Mouse (Mus musculus): ENCODE results near the gene Prdm2.

The Prdm2 gene

DNA sequence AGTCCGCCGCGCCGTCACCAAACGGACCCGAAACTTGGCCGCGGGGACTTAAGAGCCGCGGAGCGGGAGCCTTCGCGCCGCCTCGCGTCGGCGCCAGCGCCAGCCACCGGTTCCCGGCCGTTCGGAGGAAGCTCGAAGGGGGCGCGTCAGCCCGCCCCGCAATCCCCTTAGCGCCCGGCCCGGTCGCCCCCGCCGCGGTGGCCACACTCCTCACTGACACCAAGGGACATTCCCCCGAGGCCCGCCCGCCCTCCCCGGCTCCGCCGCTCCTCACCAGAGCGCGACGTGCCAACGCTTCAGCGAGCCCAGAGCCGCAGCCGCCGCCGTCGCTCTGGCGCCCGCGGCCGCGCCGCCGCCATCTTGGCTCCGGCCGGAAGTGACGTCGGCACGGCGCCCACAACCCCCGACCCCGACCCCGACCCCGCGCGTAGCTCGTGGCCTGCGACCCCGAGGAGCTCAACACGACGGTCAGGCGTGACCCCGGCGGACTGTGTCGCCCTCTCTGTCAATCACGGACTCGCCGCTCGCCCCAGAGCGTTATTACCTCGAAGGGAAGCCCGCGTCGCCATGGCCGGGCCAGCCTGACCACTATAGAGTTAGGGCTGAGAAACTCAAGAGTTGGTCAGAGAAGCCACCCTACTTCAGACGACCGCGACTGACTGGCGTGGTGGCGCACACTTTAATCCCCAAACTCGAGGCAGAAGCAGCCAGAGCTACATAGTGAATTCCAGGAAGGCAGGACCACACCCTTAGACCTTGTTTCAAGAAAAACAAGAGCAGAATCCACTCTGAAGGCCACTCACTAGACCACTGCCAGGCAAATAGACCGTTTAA lies at the start of gene Prdm2:
Prdm2 (minus strand) TSS at position 655 of the 834 bp plus-strand sequence.
- DNase-seq (ENCODE audit: low read depth in 1 of 2, low spot score in 2 of 2), result peak in 1 of 2 experiments; percentile 45

DNA sequence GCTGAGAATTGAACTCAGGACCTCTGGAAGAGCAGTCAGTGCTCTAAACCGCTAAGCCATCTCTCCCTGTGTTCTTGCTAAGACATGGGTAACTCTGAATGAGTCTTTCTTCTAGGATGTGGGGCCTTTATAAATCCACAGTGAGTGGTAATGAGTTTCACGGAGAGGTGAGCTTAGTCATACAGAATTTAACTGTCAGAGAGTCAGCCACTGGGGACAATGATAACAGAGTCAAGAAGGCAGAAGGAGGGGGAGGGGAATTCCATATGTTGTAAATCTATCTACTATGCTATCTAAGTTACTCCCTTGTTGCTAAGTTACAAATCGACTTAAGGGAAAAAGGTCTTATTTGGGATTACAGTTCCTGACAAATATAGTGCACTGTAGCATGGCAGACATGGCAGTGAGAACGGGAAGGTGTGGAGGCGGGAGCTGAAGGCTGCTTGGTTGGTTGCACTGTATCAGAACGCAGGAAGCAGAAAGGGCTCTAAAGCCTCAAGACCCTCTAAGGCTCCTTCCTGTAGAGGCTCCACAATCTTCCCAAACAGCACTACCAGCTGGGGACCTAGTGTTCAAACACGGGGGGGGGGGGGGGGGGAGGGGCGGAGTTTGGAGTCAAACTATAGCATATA lies 47.0 kb upstream of the Prdm2 start:
- DNase-seq (ENCODE audit: low read depth in 1 of 2, low spot score in 2 of 2), result no peak

DNA sequence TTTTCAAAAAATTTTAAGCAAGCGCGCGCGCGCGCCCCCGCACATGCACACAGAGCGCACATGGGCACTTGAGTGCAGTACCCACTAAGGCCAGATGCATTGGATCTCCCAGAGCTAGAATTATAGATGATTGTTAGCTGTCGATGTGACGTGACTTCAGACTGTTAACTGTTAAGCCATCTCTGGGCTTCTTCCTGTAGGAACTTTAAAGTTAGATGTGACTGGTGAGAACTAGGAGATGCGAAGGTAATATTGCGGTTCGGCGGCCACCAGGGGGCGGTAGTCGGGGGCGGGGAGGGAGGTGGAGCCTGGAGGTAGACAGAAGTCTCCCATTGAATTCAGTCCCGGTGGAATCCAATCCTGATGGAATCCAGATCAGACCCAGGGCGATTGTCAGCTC lies 45.7 kb upstream of the Prdm2 start:
- peak in 1 of 2 experiments; percentile 44 for DNase-seq (ENCODE audit: low read depth in 1 of 2, low spot score in 2 of 2)

DNA sequence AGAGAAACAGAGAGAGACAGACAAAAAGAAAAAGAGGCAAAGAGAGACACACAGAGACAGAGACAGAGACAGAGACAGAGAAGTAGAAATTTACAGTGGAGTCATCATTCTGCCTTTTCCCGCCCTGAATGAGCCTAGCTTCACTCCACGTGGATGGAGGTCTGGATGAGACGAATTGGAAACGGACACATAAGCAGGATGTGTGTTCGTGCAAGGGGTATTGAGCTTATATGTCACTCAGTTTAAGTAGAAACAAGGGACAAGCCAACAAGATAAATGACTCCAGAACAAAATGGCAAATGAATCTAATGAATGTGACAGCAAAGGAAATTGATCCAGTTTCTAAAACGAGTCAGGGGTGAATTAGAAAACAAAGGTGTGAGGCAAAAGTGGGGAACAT lies 45.2 kb upstream of the Prdm2 start:
- DNase-seq (ENCODE audit: low read depth in 1 of 2, low spot score in 2 of 2), result no peak

DNA sequence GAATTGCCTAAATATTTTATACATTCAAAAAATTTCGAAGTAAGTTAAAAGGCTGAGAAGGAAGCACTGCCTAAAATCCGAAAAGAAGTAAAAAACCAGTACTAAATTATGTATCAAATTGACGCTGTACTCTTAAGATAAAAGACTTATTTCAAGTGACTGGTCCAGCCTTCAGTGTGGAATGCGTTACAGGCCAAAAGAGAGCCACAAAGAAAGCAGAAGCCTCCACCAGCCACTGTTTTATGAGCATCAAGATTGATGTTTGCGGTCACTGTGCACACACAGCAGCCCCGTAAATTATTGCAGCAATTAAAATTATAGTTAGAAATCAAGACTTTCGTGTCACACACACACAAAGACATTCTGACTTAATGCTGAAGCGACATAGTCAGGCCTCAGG lies 42.7 kb upstream of the Prdm2 start:
- DNase-seq (ENCODE audit: low read depth in 1 of 2, low spot score in 2 of 2), result no peak

DNA sequence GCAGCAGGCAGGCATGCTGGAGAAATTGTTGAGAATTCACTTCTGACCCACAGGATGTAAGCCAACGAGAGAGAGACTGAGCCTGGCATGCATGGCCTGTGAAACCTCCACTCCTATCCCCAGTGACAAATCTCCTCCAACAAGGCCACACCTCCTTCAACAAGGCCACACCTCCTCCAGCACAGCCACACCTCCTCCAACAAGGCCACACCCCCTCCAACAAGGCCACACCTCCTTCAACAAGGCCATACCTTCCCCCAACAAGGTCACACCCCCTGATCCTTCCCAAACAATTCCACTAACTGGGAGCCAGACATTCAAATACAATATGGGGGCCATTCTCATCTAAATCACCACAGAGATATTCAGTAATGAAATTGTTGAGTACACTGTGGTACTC lies 40.6 kb upstream of the Prdm2 start:
- DNase-seq (ENCODE audit: low read depth in 1 of 2, low spot score in 2 of 2), result no peak

DNA sequence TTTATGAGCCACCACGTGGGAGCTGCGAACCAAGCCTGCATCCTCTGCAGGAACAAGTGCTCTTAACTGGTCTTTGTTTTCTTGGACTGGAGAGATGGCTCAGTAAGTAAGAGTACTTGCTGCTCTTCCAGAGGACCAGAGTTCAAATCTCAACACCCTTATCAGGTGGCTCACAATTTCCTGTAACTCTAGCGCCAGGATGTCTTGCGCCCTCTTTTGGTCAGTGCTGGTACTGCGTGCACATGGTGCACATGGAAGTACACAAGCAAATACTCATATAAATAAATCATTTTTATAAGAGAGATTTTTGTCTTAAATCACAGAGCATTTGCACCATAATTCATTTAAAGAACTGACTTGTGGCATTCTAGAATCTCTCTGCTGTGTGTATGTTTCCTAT lies 35.3 kb upstream of the Prdm2 start:
- no peak for DNase-seq (ENCODE audit: low read depth in 1 of 2, low spot score in 2 of 2)

DNA sequence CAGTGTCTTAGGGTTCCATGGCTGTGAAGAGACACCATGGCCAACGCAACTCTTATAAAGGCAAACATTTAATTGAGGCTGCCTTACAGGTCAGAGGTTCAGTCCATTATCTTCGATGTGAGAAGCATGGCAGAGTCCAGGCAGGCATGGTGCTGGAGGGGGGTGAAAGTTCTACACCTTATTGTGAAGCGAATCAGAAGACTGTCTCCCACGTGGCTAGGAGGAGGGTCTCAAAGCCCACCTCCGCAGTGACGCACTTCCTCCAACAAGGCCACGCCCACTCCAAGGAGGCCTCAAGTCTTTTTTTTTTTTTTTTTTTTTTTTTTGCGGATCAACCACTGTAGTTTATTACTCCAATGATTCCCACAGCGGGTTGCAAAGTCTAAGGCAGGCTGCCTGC lies 28.5 kb upstream of the Prdm2 start:
- DNase-seq (ENCODE audit: low read depth in 1 of 2, low spot score in 2 of 2), result no peak

DNA sequence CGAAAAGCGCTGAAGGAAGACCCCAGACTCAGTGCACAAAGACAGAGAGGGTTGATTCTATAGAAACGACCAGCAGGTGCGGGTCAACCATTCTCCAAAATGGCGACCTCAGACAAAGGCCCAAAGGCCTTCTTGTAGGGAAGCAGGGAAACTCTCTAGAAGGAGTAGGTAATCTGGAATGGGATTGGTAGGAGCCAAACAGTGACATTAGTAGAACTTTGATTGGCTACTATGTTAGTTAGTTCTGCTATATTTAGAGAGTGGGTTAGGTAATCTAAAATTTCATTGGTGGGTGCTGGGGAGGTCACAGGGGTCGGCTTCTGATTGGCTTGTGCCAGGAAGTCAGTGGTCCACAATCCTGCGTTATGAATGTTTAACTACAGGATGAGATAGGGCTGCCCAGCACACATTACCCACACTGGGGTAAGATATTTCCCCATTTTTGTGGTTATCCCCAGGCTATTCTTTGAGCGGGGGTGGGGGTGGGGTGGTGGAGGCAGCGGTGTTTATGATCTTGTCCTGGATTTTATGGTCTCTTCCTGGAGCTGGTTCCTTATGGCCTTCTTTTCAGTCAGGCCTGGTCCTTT lies 26.9 kb upstream of the Prdm2 start:
- no peak for DNase-seq (ENCODE audit: low read depth in 1 of 2, low spot score in 2 of 2)

DNA sequence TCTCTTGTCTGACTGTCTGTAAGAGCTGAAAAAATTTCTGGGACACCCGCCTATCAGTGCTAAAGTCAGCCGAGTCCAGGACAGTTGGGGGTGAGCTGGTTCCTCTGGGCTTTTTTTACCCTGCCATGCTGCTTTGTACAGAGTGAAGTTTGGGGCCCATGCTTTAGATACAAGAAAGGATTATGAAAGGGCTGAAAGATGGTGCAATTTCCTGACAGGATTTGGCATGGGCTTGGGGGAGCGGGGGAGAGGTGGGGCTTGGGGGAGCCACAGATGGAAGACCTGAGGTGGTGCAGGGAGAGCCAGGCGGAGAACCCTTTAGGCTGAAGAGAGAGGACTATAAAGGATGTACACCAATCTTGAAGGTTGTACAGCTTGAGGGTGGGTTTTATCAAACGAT lies 26.3 kb upstream of the Prdm2 start:
- no peak for DNase-seq (ENCODE audit: low read depth in 1 of 2, low spot score in 2 of 2)

DNA sequence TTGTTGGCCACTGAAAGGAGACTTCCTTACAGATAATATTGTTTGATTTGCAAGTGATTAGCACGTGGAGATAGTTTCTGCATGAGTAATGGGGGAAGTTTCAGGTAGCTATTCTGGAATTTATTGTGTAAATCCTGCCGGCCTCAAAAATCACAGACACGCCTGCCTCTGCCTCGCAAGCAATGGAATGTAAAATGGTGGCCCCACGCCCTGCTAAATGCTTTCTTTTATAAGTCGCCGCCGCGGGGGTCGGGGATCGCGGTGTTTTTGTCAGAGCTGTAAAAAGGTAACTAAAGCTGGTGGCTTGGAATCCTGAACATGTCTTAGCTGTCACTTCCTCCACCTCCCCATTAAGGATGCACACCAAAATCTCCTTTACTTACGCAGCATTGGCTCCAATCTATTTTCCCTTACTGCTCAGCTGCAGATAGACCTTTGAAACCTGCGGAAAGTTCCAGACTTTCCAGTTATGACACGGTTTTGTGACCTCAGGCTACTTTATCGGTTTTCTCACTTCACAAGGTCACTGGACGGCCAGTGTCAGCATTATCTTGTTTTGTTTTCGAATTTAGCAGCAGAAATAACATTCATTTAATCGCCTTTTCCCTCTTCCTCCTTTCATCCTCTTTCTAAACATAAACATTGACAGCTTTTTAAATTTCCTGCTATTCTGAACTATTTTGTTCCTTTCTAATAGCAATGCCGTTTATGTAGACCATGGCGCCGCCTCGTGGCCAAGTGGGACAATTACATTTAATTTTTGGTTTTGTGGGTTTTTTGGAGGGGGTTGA lies 25.6 kb upstream of the Prdm2 start:
- DNase-seq (ENCODE audit: low read depth in 1 of 2, low spot score in 2 of 2), result no peak

DNA sequence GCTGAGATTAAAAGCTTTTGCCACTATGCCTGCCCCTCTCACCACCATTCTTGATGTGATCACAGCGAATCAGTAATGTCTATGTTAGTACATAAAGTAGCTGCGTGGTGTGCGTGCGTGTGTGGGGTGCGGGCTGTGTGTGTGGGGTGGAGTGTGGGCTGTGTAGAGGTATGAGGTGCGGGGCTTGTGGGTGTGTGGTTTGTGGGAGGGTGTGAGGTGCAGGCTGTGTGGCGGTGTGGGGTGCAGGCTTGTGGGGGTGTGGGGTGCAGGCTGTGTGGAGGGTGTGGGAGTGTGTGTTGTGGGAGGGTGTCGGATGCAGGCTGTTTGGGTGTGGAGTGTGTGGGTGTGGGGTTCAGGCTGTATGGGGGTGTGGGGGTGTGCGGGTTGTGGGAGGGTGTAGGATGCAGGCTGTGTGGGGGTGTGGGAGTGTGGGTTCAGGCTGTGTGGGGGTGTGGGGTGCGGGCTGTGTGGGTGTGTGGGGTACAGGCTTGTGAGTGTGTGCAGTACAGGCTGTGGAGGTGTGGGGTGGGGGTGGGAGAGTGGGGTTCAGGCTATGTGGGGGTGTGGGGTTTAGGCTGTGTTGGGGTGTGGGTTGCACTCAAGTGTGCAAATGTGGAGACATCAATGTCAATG lies 19.1 kb upstream of the Prdm2 start:
- no peak for DNase-seq (ENCODE audit: low read depth in 1 of 2, low spot score in 2 of 2)

DNA sequence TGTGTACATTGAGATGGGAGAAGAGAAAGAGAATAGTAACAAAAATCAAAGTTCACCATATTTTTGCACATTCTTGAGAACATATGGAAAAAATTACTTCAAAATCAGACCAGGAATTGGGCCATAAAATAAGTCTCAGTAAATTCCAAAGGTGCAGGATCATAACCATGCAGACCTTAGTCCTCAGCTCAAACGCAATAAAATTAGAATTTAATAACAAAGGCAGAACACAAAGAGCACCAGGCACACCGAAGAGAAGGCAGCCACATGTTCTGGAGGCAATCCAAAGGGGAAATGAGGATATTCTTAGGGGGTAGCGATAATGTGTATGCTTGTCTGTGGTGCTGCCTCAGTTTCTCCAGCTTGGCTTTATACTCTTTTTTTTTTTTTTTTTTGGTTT lies 18.3 kb upstream of the Prdm2 start:
- no peak for DNase-seq (ENCODE audit: low read depth in 1 of 2, low spot score in 2 of 2)

DNA sequence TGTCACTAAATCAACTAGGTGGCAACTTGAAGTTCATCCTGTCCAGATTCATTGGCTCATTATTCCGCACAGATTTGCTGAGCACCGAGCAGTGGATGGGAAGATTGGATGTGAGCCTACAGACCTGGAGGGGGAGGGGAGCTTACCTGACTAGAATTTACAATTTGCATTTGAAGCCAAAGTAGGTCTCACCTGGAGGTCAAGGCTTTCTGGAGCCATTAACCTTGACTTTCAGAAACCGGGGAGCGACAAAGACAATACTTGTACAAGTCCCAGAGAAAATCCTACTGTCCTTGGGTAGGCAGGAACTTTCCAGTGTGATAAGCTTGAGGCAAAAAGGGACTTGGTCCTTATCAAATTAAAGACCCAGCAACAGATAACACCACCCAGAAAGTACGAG lies 15.2 kb upstream of the Prdm2 start:
- no peak for DNase-seq (ENCODE audit: low read depth in 1 of 2, low spot score in 2 of 2)

DNA sequence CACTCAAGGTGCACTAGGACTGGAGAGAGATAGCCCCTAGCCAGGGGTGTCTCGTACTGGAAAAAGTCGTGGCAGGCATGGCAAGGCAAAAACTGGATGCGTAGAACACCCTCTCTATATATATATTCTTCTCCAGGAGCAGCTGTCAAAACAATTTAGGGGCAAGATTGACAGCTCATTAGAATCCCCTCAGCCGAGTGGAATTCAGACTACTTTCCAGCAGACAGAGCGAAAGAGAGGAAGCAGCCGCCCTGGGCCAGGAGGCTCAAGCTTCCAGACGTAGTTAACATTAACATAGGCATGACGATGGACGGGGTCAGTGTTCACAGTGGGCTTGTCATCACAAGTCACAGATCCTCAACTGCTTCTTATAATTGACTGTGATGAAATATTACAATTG lies 13.1 kb upstream of the Prdm2 start:
- no peak for DNase-seq (ENCODE audit: low read depth in 1 of 2, low spot score in 2 of 2)

DNA sequence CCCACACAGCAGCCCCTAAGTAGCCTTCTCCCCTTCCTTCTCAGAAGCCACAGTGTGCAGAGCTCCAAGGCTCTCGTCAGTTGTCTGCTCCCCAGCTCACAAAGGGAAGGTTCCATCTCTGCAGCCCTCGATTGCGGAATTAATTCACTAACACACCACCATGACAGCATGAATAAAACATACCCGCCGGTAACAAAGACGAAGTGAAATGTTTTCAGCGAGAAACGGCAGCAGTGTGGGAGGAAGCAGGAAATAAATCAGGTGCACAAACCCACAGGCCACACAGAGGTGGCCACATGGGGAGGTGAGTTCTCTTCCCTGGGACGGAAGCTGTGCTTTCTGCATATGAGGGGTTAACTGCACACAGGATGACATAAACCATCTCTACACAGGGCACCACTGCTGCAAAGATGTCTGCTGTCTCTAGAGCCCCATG lies 6.5 kb upstream of the Prdm2 start:
- DNase-seq (ENCODE audit: low read depth in 1 of 2, low spot score in 2 of 2), result no peak

DNA sequence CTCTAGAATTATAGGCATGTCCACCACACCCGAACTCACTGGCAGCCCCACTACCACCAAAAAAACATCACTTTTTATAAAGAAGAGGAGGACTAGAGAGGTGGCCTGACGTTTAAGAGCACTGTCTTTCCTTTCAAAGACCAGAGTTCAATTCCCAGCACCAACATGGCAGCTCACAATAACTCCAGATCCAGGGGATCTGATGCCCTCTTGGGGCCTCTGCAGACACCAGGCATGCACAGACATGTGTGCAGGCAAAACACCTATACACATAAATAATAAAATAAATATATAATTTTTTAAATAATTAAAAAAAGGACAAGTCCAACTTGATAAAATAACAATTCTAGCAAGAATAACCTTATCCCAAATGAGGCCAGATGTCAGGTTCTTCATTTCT lies 6.1 kb upstream of the Prdm2 start:
- DNase-seq (ENCODE audit: low read depth in 1 of 2, low spot score in 2 of 2), result no peak

DNA sequence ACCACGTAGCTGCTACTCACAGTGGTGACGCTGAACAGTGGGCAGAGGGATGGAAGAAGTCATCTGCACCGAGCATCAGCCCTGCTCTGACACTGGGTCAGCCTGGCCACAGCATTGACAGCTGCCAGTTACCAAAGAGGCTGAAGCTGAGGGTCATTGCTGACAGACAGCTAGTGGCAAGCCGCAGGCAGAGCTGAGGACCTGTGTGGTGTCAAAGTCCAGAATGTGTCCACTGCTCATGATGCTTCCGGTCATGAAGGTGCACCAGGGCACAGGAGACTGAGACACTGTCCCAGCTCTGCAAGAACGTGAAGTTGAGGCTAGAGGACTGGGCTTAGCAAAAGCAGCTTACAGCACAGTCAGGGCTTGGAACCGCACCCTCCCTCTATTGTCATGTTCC lies 4.4 kb upstream of the Prdm2 start:
- DNase-seq (ENCODE audit: low read depth in 1 of 2, low spot score in 2 of 2), result no peak

DNA sequence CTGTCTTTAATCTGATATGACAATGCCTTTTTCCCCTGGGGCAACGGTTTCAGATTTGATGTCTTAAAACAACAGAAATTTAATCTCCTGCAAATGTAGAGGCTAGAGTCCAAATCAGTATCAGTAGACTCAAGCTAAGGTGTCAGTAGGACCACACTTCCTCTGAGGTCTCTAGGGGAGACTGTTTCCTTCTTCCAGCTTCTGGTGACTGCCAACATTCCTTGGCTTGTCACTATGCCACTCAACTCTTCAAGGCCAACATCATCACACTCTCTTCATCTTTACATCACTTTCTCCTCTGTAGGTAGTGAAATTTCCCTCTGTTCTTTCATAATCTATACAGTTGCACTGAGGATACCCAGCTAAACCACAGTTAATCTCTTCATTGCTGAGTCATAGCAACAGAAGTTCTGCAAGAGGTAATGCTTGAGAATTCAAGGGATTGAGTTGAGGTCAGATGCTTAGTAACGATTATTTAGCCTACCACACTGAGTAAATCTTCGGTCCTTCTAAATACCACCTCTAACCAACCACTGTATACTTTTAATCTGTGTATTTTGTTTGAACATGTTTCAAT lies 1.5 kb upstream of the Prdm2 start:
- DNase-seq (ENCODE audit: low read depth in 1 of 2, low spot score in 2 of 2), result no peak

DNA sequence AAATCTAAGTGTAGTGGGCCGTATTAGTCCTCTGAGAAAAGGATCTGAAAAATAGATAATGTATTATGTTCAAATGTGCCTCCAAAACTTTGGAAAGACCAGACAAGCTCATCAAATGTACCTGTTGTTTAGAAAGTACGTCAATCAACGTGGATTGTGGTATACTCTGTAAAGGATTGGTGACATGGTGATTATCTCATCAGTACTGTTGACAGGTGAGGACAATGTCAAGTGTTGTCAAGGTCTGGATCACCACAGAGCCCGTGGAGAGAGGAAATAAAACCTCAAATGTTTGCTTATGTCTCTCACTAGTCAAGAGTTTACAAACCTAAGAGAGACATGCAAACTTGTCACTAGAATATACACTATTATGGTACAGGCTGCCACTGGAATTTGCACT lies 776 bp upstream of the Prdm2 start:
- no peak for DNase-seq (ENCODE audit: low read depth in 1 of 2, low spot score in 2 of 2)

DNA sequence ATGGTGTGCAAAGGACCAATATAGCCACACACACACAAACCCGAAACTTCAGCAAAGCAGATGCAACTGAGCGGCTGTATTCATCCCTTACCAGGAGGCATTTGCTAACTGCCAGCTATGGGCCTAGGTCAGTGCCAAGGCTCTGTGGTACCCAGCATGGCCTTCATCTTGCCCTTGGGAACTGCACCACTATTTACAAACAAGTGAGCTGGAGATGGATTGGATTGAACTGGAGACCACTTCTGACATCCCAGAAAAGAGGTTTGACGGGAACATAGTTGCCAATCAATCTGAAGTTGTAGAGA lies 332 bp upstream of the Prdm2 start:
- DNase-seq (ENCODE audit: low read depth in 1 of 2, low spot score in 2 of 2), result no peak
